Mouse (Mus musculus): ENCODE measurements around the gene Tfcp2.
A peak's percentile ranks its signal among the peaks of the same experiment; 100 is the strongest.

DNA sequence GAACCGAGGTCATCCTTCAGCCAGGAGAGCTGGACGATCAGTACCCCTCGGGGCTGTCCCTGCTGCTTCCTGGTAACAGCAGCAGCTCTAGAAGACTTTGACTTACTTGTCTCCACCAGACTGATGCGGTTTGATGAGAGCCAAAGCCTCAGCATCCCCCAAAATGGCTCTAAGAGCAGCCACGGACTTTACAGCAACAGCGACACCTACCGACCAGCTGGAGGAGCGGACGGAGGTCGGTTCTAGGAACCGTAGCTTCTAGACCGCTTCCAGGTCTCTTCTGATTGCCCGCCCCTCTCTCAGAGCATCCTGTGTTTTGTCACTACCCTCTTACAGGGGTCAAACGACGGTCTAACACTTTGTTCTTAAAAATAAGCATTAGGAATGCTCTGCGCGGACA is 94.5 kb downstream of the Tfcp2 start:
- TF ChIP-seq CTCF (IDR thresholded peaks at IDR 0.05; ENCODE audit: low read depth): peak; percentile 93
- TF ChIP-seq EP300 (IDR thresholded peaks at IDR 0.05; ENCODE audit: low read depth): no peak

Data from heart, postnatal 0 days (tissue).